Mouse (Mus musculus): ENCODE results near the gene Smarcc2. TPM values are rescaled to one million over a fixed set of nuclear protein-coding genes. Genes with fewer than 3 reads are reported as not detected.
A peak's percentile ranks its signal among the peaks of the same experiment; 100 is the strongest.
"Not testable (repeated sequence)": the region's sequence is repeated elsewhere in the genome, so short reads cannot be mapped to it uniquely, and the experiment has no call there.

Gene Smarcc2
- polyA plus RNA-seq, 1 experiment from 2014 or later: 106 TPM

- Histone ChIP-seq H3K36me3 (peaks cover 67% of the 10 kb centered on the region), H3K9me3 (no peaks in the 10 kb centered on the region), H3K27ac (no peak overlapping the region), H3K4me1 (replicated peaks) (peaks cover 32% of the 10 kb centered on the region), H3K4me3 (peak overlapping the region; percentile 74), H3K27me3 (ENCODE audit: insufficient read depth, poor library complexity, severe bottlenecking) (no peaks in the 10 kb centered on the region)
- 62% methylated on average over 5 of the region's 5 CpGs for WGBS
- DNase-seq (ENCODE audit: low spot score): no peak
Observed at GRCm38 (mm10) chr10:128490912-128491311, 31.9 kb downstream of the Smarcc2 start.

- H3K27ac ChIP-seq: peak overlapping the region; percentile 16; the same call in 1 of the 2 replicates
- H3K36me3 ChIP-seq: peaks cover 61% of the 10 kb centered on the region
- WGBS: 85% methylated on average over 6 of the region's 6 CpGs
Observed at GRCm38 (mm10) chr10:128491495-128491894, 32.4 kb downstream of the Smarcc2 start.

GRCm38 (mm10) chr10:128492051-128492450, 33.0 kb downstream of the Smarcc2 start:
- H3K9me3 ChIP-seq; DNase-seq (ENCODE audit: low spot score); H3K27me3 ChIP-seq (ENCODE audit: insufficient read depth, poor library complexity, severe bottlenecking): not testable (repeated sequence)
- Histone ChIP-seq H3K27ac (peak overlapping the region; percentile 95; the same call in 1 of the 2 replicates), H3K36me3 (peaks cover 55% of the 10 kb centered on the region), H3K4me1 (replicated peaks) (peaks cover 41% of the 10 kb centered on the region), H3K4me3 (peak overlapping the region; percentile 74)
- 79% methylated on average over 8 of the region's 8 CpGs for WGBS

More at GRCm38 (mm10) chr10:128491495-128491894, 32.4 kb downstream of the Smarcc2 start:
- Histone ChIP-seq H3K9me3 (no peaks in the 10 kb centered on the region), H3K4me3 (peak overlapping the region; percentile 74), H3K27me3 (ENCODE audit: insufficient read depth, poor library complexity, severe bottlenecking) (peaks cover 5% of the 10 kb centered on the region; the same call in 1 of the 2 replicates), H3K4me1 (replicated peaks) (peaks cover 36% of the 10 kb centered on the region)
- no peak for DNase-seq (ENCODE audit: low spot score)

GRCm38 (mm10) chr10:128492633-128493311, 33.7 kb downstream of the Smarcc2 start:
- peaks cover 49% of the 10 kb centered on the region for H3K4me1 ChIP-seq (replicated peaks)
- WGBS: 30% methylated on average over 12 of the region's 12 CpGs

GRCm38 (mm10) chr10:128493319-128493694, 34.3 kb downstream of the Smarcc2 start:
- peaks cover 43% of the 10 kb centered on the region for H3K36me3 ChIP-seq
- H3K4me3 ChIP-seq: peak overlapping the region; percentile 74
- peak; percentile 21 for DNase-seq (ENCODE audit: low spot score)
- WGBS: 0% methylated on average over 12 of the region's 12 CpGs
- peaks cover 54% of the 10 kb centered on the region for H3K4me1 ChIP-seq (replicated peaks)
- no peaks in the 10 kb centered on the region for H3K9me3 ChIP-seq
- peaks cover 8% of the 10 kb centered on the region for H3K27me3 ChIP-seq (ENCODE audit: insufficient read depth, poor library complexity, severe bottlenecking)
- peak overlapping the region; percentile 95 for H3K27ac ChIP-seq

More at GRCm38 (mm10) chr10:128492633-128493311, 33.7 kb downstream of the Smarcc2 start:
- peak; percentile 46 for DNase-seq (ENCODE audit: low spot score)
- Histone ChIP-seq H3K9me3 (no peaks in the 10 kb centered on the region), H3K27ac (peak overlapping the region; percentile 95), H3K36me3 (peaks cover 48% of the 10 kb centered on the region), H3K27me3 (ENCODE audit: insufficient read depth, poor library complexity, severe bottlenecking) (peaks cover 8% of the 10 kb centered on the region), H3K4me3 (peak overlapping the region; percentile 74)

- H3K4me1 ChIP-seq (replicated peaks): peaks cover 58% of the 10 kb centered on the region
Observed at GRCm38 (mm10) chr10:128493695-128494666, 34.9 kb downstream of the Smarcc2 start, which contains the start of gene Myl6. TSS of gene Myl6 (minus strand) at chr10:128494145.

GRCm38 (mm10) chr10:128494667-128495245, 35.7 kb downstream of the Smarcc2 start:
- H3K27ac ChIP-seq: peak overlapping the region; percentile 95
- peaks cover 65% of the 10 kb centered on the region for H3K4me1 ChIP-seq (replicated peaks)
- DNase-seq (ENCODE audit: low spot score): no peak
- peak overlapping the region; percentile 74 for H3K4me3 ChIP-seq
- peaks cover 8% of the 10 kb centered on the region for H3K27me3 ChIP-seq (ENCODE audit: insufficient read depth, poor library complexity, severe bottlenecking)
- peaks cover 28% of the 10 kb centered on the region for H3K36me3 ChIP-seq
- no peaks in the 10 kb centered on the region for H3K9me3 ChIP-seq
- 62% methylated on average over 11 of the region's 11 CpGs for WGBS

More at GRCm38 (mm10) chr10:128493695-128494666, 34.9 kb downstream of the Smarcc2 start, which contains the start of gene Myl6:
- peak; percentile 98 for DNase-seq (ENCODE audit: low spot score)
- under 1% methylated on average over 45 of the region's 45 CpGs for WGBS
- Histone ChIP-seq H3K27ac (peak within 1 kb of the TSS; percentile 95), H3K9me3 (no peaks in the 10 kb centered on the region), H3K36me3 (peaks cover 36% of the 10 kb centered on the region), H3K4me3 (peak within 1 kb of the TSS; percentile 74), H3K27me3 (ENCODE audit: insufficient read depth, poor library complexity, severe bottlenecking) (peaks cover 8% of the 10 kb centered on the region)

- Histone ChIP-seq H3K27me3 (ENCODE audit: insufficient read depth, poor library complexity, severe bottlenecking) (peaks cover 8% of the 10 kb centered on the region), H3K27ac (peak overlapping the region; percentile 95; the same call in 1 of the 2 replicates), H3K36me3 (peaks cover 23% of the 10 kb centered on the region), H3K4me3 (peak overlapping the region; percentile 74; the same call in 1 of the 2 replicates), H3K9me3 (no peaks in the 10 kb centered on the region), H3K4me1 (replicated peaks) (peaks cover 65% of the 10 kb centered on the region)
- DNase-seq (ENCODE audit: low spot score): no peak
- 82% methylated on average over 2 of the region's 2 CpGs for WGBS
Observed at GRCm38 (mm10) chr10:128495270-128495669, 36.2 kb downstream of the Smarcc2 start.

- 74% methylated on average over 4 of the region's 4 CpGs for WGBS
- no peak overlapping the region for H3K27ac ChIP-seq
- H3K27me3 ChIP-seq (ENCODE audit: insufficient read depth, poor library complexity, severe bottlenecking): peaks cover 8% of the 10 kb centered on the region
- H3K4me1 ChIP-seq (replicated peaks): peaks cover 64% of the 10 kb centered on the region
- H3K4me3 ChIP-seq: no peak overlapping the region; the same call in 1 of the 2 replicates
- no peak for DNase-seq (ENCODE audit: low spot score)
- H3K36me3 ChIP-seq: peaks cover 17% of the 10 kb centered on the region
- no peaks in the 10 kb centered on the region for H3K9me3 ChIP-seq
Observed at GRCm38 (mm10) chr10:128495903-128496302, 36.9 kb downstream of the Smarcc2 start.

- no peak overlapping the region; the same call in 1 of the 2 replicates for H3K4me3 ChIP-seq
- no peak for DNase-seq (ENCODE audit: low spot score)
- no peaks in the 10 kb centered on the region for H3K9me3 ChIP-seq
- peaks cover 10% of the 10 kb centered on the region for H3K36me3 ChIP-seq
- peaks cover 8% of the 10 kb centered on the region for H3K27me3 ChIP-seq (ENCODE audit: insufficient read depth, poor library complexity, severe bottlenecking)
- H3K27ac ChIP-seq: no peak overlapping the region
- H3K4me1 ChIP-seq (replicated peaks): peaks cover 57% of the 10 kb centered on the region
- WGBS: 34% methylated on average over 6 of the region's 6 CpGs
Observed at GRCm38 (mm10) chr10:128496509-128497077, 37.5 kb downstream of the Smarcc2 start.

GRCm38 (mm10) chr10:128497134-128497737, 38.2 kb downstream of the Smarcc2 start:
- Histone ChIP-seq H3K4me3 (peak overlapping the region; percentile 5; the same call in 1 of the 2 replicates), H3K4me1 (replicated peaks) (peaks cover 51% of the 10 kb centered on the region), H3K27ac (no peak overlapping the region), H3K9me3 (no peaks in the 10 kb centered on the region), H3K36me3 (peaks cover 4% of the 10 kb centered on the region; the same call in 1 of the 2 replicates), H3K27me3 (ENCODE audit: insufficient read depth, poor library complexity, severe bottlenecking) (peaks cover 8% of the 10 kb centered on the region)
- 37% methylated on average over 6 of the region's 6 CpGs for WGBS
- no peak for DNase-seq (ENCODE audit: low spot score)

All from hindbrain, embryonic 10.5 days (tissue).